Mouse (Mus musculus): ENCODE data around the gene Shroom4.

DNA sequence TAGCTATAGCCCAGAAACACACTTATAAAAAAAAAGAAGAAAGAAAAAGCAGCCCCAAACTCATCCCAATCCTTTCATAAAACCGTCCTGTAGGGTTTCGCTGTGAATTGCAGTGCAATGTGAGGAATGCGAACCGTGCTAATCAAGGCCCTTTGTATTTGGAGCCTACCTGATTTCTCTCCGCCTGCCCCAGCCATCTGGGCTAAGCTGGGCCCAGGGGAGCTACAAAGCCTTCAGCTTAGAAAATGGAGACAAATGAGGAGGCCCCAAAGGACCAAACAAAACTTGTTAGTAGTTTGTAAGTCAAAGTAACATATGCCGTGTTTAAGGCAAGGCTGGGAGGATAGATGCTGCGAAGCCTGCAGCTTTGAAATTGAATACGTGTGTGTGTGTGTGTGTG lies 84.2 kb downstream of the Shroom4 start:
- TF ChIP-seq POLR2A (IDR thresholded peaks at IDR 0.05; ENCODE audit: insufficient read length, low read depth) (no peak), MAX (IDR thresholded peaks at IDR 0.05; ENCODE audit: low read depth) (no peak), MYOG (IDR thresholded peaks at IDR 0.05; ENCODE audit: control insufficient read depth in 1 of 3, insufficient read depth in 1 of 3, insufficient read length in 2 of 3, low read depth in 2 of 3) (no peak), TCF3 (IDR thresholded peaks at IDR 0.05; ENCODE audit: insufficient read length, low read depth) (no peak), USF1 (IDR thresholded peaks at IDR 0.05; ENCODE audit: low read depth) (no peak), CEBPB (IDR thresholded peaks at IDR 0.05; ENCODE audit: insufficient read depth, poor library complexity, severe bottlenecking) (no peak), REST (IDR thresholded peaks at IDR 0.05; ENCODE audit: insufficient read depth, insufficient read length) (no peak), MYOD1 (IDR thresholded peaks at IDR 0.05; ENCODE audit: control insufficient read depth in 1 of 3, insufficient read length in 2 of 3, low read depth in 2 of 3) (no peak), TCF12 (IDR thresholded peaks at IDR 0.05; ENCODE audit: insufficient read depth, poor library complexity, severe bottlenecking) (no peak), POLR2AphosphoS2 (IDR thresholded peaks at IDR 0.05; ENCODE audit: insufficient read length, low read depth) (no peak)

All from myocyte (in vitro differentiated cells).